Mouse (Mus musculus) embryo, embryonic 9.5 days (tissue): ENCODE measurements around the gene Snd1.
A peak's percentile ranks its signal among the peaks of the same experiment; 100 is the strongest.

Experiments used
- DNase-seq: peaks from one replicate; pipeline ENCODE4 v3.0.0-alpha.2; 2017; ENCODE audit errors: extremely low spot score

The Snd1 gene

GRCm38 (mm10) chr6:28594759-28595158 is 119.8 kb downstream of the Snd1 start:
- no peak for DNase-seq

GRCm38 (mm10) chr6:28595231-28595630 is 120.3 kb downstream of the Snd1 start:
- DNase-seq, result no peak

GRCm38 (mm10) chr6:28597266-28597665 is 122.3 kb downstream of the Snd1 start:
- no peak for DNase-seq

- no peak for DNase-seq
These were observed 124.2 kb downstream of the Snd1 start for GRCm38 (mm10) chr6:28599120-28599519.

GRCm38 (mm10) chr6:28600404-28600803 is 125.5 kb downstream of the Snd1 start:
- DNase-seq, result no peak

GRCm38 (mm10) chr6:28603401-28603800 is 128.5 kb downstream of the Snd1 start:
- DNase-seq, result no peak

- DNase-seq, result no peak
These were observed 128.9 kb downstream of the Snd1 start for GRCm38 (mm10) chr6:28603823-28604222.

- no peak for DNase-seq
These were observed 134.4 kb downstream of the Snd1 start for GRCm38 (mm10) chr6:28609291-28609690.

GRCm38 (mm10) chr6:28610127-28610526 is 135.2 kb downstream of the Snd1 start:
- no peak for DNase-seq

GRCm38 (mm10) chr6:28613441-28613840 is 138.5 kb downstream of the Snd1 start:
- no peak for DNase-seq

GRCm38 (mm10) chr6:28614856-28615255 is 139.9 kb downstream of the Snd1 start:
- no peak for DNase-seq

- no peak for DNase-seq
These were observed 140.5 kb downstream of the Snd1 start for GRCm38 (mm10) chr6:28615408-28615807.

- no peak for DNase-seq
These were observed 141.0 kb downstream of the Snd1 start for GRCm38 (mm10) chr6:28615966-28616365.

- no peak for DNase-seq
These were observed 143.4 kb downstream of the Snd1 start for GRCm38 (mm10) chr6:28618299-28618698.

GRCm38 (mm10) chr6:28618751-28619153 is 143.8 kb downstream of the Snd1 start:
- DNase-seq, result peak; percentile 12

- DNase-seq, result no peak
These were observed 146.5 kb downstream of the Snd1 start for GRCm38 (mm10) chr6:28621431-28621830.

GRCm38 (mm10) chr6:28621961-28622360 is 147.0 kb downstream of the Snd1 start:
- no peak for DNase-seq

GRCm38 (mm10) chr6:28622522-28622921 is 147.6 kb downstream of the Snd1 start:
- no peak for DNase-seq

- DNase-seq, result no peak
These were observed 148.0 kb downstream of the Snd1 start for GRCm38 (mm10) chr6:28622963-28623362.

GRCm38 (mm10) chr6:28628408-28628807 is 153.5 kb downstream of the Snd1 start:
- no peak for DNase-seq

- DNase-seq, result no peak
These were observed 154.9 kb downstream of the Snd1 start for GRCm38 (mm10) chr6:28629866-28630265.

- DNase-seq, result no peak
These were observed 156.0 kb downstream of the Snd1 start for GRCm38 (mm10) chr6:28630926-28631325.

GRCm38 (mm10) chr6:28633120-28633519 is 158.2 kb downstream of the Snd1 start:
- no peak for DNase-seq

- no peak for DNase-seq
These were observed 158.7 kb downstream of the Snd1 start for GRCm38 (mm10) chr6:28633656-28634055.

GRCm38 (mm10) chr6:28635092-28635491 is 160.2 kb downstream of the Snd1 start:
- no peak for DNase-seq
